Mouse (Mus musculus): ENCODE data around the gene Itga3. TPM values are rescaled to one million over a fixed set of nuclear protein-coding genes. Genes with fewer than 3 reads are reported as not detected.

The Itga3 gene
- polyA plus RNA-seq, 1 experiment from 2014 or later: 16.9 TPM

DNA sequence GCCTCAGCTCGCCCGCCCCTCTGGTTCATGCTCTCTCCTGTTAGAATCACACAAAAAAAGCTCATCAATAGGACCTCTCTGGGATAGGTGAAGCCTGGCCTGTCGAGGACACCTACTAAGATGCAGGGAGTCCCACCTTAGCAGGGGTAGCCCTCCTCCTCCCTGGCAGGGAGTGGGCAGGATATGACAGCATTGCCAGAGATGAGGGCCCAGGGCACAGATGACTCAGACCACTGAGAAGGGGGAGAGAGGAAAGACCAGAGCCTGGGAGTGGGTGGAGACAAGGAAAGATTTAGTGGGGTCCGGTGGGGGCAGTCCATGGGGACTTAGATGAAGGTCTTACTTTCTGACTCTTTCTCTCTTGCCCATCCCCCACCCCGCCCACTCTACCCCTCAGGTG, 9.6 kb upstream of the Itga3 start:
- DNase-seq (ENCODE audit: low spot score) (no peak), ATAC-seq (ENCODE audit: low FRiP score) (no peak)
- Histone ChIP-seq H3K36me3 (replicated peaks; ENCODE audit: control insufficient read depth, insufficient read depth) (no peaks in the 10 kb centered on the region), H3K4me3 (replicated peaks; ENCODE audit: low read length) (no peak overlapping the region), H3K4me2 (replicated peaks) (no peak overlapping the region), H3K4me1 (replicated peaks; ENCODE audit: control insufficient read depth, insufficient read depth, low read length) (0 out of 2 replicates have a peak, but pooled peaks cover 3% of the 10 kb centered on the region), H3K9ac (no peak overlapping the region), H3K27me3 (ENCODE audit: control insufficient read depth, insufficient read depth, low read length) (no peaks in the 10 kb centered on the region), H3K9me3 (ENCODE audit: control insufficient read depth, low read length) (no peaks in the 10 kb centered on the region), H3K27ac (no peak overlapping the region)
- 58% methylated on average over 5 of the region's 5 CpGs for WGBS

DNA sequence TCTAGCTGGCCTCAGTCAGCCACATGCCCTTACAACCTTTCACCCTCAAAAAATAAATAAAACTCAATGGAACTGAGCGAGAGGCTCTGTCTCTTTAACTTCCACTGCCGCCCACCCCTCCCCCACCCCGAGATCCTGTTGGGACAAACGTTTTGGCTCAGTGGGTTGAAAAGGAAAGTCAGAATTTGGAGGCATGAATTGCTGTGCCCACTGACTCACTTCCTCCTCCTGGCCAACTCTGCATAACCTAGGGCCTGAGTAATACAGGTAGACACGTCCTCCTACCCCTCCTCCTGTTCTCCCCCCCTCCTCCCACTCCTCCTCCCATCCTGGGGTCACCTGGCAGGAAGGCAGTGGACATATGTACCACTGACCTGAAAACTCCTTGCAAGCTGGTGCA, 9.1 kb upstream of the Itga3 start:
- DNase-seq (ENCODE audit: low spot score) (no peak), ATAC-seq (ENCODE audit: low FRiP score) (no peak)
- 0 out of 2 replicates have a peak, but pooled peaks cover 3% of the 10 kb centered on the region for H3K4me1 ChIP-seq (replicated peaks; ENCODE audit: control insufficient read depth, insufficient read depth, low read length)

DNA sequence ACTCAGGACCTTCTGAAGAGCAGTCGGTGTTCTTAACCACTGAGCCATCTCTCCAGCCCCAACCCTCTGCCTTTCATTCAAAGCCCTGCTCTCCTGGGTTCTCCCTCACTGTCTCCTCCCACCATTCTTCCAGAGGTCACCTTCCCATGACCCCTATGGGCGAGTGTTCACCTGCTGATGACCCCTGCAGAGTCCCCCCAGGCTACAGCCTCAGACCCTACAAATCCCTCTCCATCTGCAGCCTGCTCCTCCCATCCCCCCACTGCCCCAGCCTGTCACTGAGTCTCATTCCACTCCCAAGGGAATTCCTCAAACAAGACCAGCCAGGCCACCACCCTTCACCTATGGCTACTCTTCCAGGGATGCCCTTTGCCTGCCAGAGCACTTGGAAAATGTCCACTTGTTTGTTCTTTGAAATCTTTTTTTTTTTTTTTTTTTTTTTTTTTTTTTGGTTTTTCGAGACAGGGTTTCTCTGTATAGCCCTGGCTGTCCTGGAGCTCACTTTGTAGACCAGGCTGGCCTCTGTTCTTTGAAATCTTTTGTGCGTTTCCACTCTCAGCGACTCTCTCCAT, 8.3 kb upstream of the Itga3 start:
- H3K4me2 ChIP-seq (replicated peaks): no peak overlapping the region
- 41% methylated on average over 5 of the region's 5 CpGs for WGBS
- ATAC-seq (ENCODE audit: low FRiP score): no peak
- no peaks in the 10 kb centered on the region for H3K9me3 ChIP-seq (ENCODE audit: control insufficient read depth, low read length)
- H3K36me3 ChIP-seq (replicated peaks; ENCODE audit: control insufficient read depth, insufficient read depth): no peaks in the 10 kb centered on the region
- no peak for DNase-seq (ENCODE audit: low spot score)
- no peak overlapping the region for H3K27ac ChIP-seq
- H3K9ac ChIP-seq: no peak overlapping the region
- H3K4me1 ChIP-seq (replicated peaks; ENCODE audit: control insufficient read depth, insufficient read depth, low read length): 0 out of 2 replicates have a peak, but pooled peaks cover 3% of the 10 kb centered on the region
- no peaks in the 10 kb centered on the region for H3K27me3 ChIP-seq (ENCODE audit: control insufficient read depth, insufficient read depth, low read length)
- H3K4me3 ChIP-seq (replicated peaks; ENCODE audit: low read length): no peak overlapping the region

More for the DNA sequence above, 9.1 kb upstream of the Itga3 start:
- Histone ChIP-seq H3K36me3 (replicated peaks; ENCODE audit: control insufficient read depth, insufficient read depth) (no peaks in the 10 kb centered on the region), H3K9me3 (ENCODE audit: control insufficient read depth, low read length) (no peaks in the 10 kb centered on the region), H3K27me3 (ENCODE audit: control insufficient read depth, insufficient read depth, low read length) (no peaks in the 10 kb centered on the region), H3K9ac (no peak overlapping the region), H3K27ac (no peak overlapping the region), H3K4me2 (replicated peaks) (no peak overlapping the region), H3K4me3 (replicated peaks; ENCODE audit: low read length) (no peak overlapping the region)
- WGBS: 12% methylated on average over 5 of the region's 5 CpGs

DNA sequence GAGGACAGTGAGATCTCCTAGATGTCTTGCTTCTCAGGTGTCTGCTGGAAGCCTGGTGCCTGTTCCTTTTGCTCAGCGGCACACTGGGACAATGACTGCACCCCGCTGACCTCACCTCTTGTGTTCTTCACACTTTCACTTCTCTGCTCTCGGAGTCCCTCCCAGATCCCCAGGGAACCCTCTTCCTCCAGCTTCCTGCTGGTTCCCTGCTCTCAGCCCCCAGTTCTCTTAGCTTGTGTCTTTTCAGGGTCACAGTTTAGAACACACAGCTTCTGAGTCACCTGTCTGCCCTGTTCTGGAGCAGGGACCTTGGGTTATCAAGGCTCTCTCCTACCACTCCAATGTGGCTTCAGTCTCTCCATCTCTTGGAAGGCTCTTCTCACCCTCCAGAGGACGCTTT, 7.6 kb upstream of the Itga3 start:
- 29% methylated on average over 4 of the region's 4 CpGs for WGBS
- H3K9me3 ChIP-seq (ENCODE audit: control insufficient read depth, low read length): no peaks in the 10 kb centered on the region
- DNase-seq (ENCODE audit: low spot score) (no peak), ATAC-seq (ENCODE audit: low FRiP score) (no peak)
- H3K4me1 ChIP-seq (replicated peaks; ENCODE audit: control insufficient read depth, insufficient read depth, low read length): 0 out of 2 replicates have a peak, but pooled peaks cover 3% of the 10 kb centered on the region
- no peaks in the 10 kb centered on the region for H3K36me3 ChIP-seq (replicated peaks; ENCODE audit: control insufficient read depth, insufficient read depth)
- no peak overlapping the region for H3K4me2 ChIP-seq (replicated peaks)
- no peaks in the 10 kb centered on the region for H3K27me3 ChIP-seq (ENCODE audit: control insufficient read depth, insufficient read depth, low read length)
- no peak overlapping the region for H3K4me3 ChIP-seq (replicated peaks; ENCODE audit: low read length)
- no peak overlapping the region for H3K27ac ChIP-seq
- H3K9ac ChIP-seq: no peak overlapping the region

DNA sequence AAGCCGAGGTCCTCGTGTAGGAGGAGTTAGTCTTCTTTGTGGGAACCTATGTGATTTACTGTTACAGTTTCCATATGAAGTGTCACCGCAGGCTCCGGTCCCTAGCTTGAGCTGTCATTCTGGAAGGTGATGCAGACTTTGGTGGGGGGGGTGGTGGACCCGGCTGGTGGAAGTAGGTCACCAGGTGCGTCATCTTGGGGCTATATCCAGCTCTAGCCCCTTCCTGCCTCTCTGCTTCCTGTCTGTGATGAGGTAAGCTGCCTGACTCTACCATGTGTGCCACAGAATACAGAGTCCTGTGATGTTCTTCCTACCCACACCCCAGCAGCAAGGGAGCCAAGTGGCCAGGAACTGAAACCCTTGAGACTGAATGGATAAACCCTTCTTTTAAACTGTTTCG, 6.3 kb upstream of the Itga3 start:
- Histone ChIP-seq H3K27ac (no peak overlapping the region), H3K4me2 (replicated peaks) (no peak overlapping the region), H3K27me3 (ENCODE audit: control insufficient read depth, insufficient read depth, low read length) (0 out of 2 replicates have a peak, but pooled peaks cover 9% of the 10 kb centered on the region), H3K4me1 (replicated peaks; ENCODE audit: control insufficient read depth, insufficient read depth, low read length) (0 out of 2 replicates have a peak, but pooled peaks cover 3% of the 10 kb centered on the region), H3K4me3 (replicated peaks; ENCODE audit: low read length) (no peak overlapping the region), H3K36me3 (replicated peaks; ENCODE audit: control insufficient read depth, insufficient read depth) (no peaks in the 10 kb centered on the region), H3K9me3 (ENCODE audit: control insufficient read depth, low read length) (no peaks in the 10 kb centered on the region), H3K9ac (no peak overlapping the region)
- ATAC-seq (ENCODE audit: low FRiP score) (no peak), DNase-seq (ENCODE audit: low spot score) (no peak)
- 91% methylated on average over 7 of the region's 7 CpGs for WGBS

DNA sequence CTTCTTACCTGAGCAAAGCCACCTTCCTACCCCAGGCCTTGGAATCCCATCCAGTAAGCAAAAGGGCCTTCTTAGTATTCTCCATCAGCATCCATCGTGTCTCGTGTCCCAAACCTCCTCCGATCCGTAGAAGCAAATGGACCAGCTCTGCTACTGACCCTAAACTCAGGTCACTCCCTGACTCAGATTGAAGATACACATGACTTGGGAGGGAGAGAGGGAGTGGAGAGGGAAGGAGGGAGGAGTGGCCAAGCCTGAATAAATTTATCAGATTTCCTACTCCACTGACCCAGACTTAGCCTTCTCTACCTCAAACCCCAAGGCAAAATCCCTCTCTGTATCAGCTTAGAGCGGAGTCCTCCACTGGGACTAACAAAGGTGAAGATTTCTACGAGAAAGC, 4.2 kb upstream of the Itga3 start:
- no peak overlapping the region for H3K27ac ChIP-seq
- H3K4me3 ChIP-seq (replicated peaks; ENCODE audit: low read length): no peak overlapping the region
- no peak for ATAC-seq (ENCODE audit: low FRiP score)
- whole genome bisulfite sequencing: 83% methylated on average over 6 of the region's 6 CpGs
- peaks cover 4% of the 10 kb centered on the region; the same call in 1 of the 2 replicates for H3K4me1 ChIP-seq (replicated peaks; ENCODE audit: control insufficient read depth, insufficient read depth, low read length)
- no peak for DNase-seq (ENCODE audit: low spot score)
- no peaks in the 10 kb centered on the region for H3K9me3 ChIP-seq (ENCODE audit: control insufficient read depth, low read length)
- no peaks in the 10 kb centered on the region for H3K36me3 ChIP-seq (replicated peaks; ENCODE audit: control insufficient read depth, insufficient read depth)
- H3K9ac ChIP-seq: no peak overlapping the region
- H3K27me3 ChIP-seq (ENCODE audit: control insufficient read depth, insufficient read depth, low read length): 0 out of 2 replicates have a peak, but pooled peaks cover 11% of the 10 kb centered on the region
- H3K4me2 ChIP-seq (replicated peaks): no peak overlapping the region

DNA sequence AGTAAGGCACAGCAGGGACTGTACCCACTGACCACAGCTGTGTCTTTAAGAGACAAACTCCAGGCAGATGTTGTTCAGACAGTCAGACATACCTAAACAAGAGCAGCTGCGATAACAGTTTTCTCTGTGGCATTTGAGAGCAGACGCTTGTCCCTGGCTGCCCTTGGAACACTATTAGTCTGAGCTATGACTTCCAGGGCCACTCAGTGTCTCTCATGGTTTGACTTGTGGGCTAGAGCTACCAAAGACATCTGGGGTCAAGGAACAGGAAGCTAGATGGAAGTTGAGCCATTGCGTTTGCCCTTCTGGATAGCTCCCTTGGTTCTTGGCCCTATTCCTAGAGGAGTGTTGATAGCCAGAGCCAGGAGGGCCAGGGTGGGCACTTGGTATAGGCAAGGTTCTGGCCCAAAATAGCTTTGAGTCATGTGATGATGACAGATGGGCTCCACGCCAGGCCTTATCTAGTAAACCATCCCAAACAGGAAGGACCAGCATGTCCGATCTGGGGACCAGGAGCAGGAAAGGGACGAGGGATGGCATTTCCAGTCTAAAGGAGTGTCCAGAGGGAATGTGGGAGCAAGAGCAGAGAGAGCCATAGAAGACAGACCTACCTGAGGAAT, 2.8 kb upstream of the Itga3 start:
- H3K36me3 ChIP-seq (replicated peaks; ENCODE audit: control insufficient read depth, insufficient read depth): no peaks in the 10 kb centered on the region
- no peak overlapping the region for H3K4me3 ChIP-seq (replicated peaks; ENCODE audit: low read length)
- no peak overlapping the region for H3K27ac ChIP-seq
- no peak overlapping the region for H3K4me2 ChIP-seq (replicated peaks)
- no peak overlapping the region for H3K9ac ChIP-seq
- no peaks in the 10 kb centered on the region for H3K9me3 ChIP-seq (ENCODE audit: control insufficient read depth, low read length)
- H3K4me1 ChIP-seq (replicated peaks; ENCODE audit: control insufficient read depth, insufficient read depth, low read length): peaks cover 12% of the 10 kb centered on the region
- no peak for DNase-seq (ENCODE audit: low spot score)
- WGBS: 90% methylated on average over 6 of the region's 6 CpGs
- no peak for ATAC-seq (ENCODE audit: low FRiP score)
- H3K27me3 ChIP-seq (ENCODE audit: control insufficient read depth, insufficient read depth, low read length): peaks cover 19% of the 10 kb centered on the region

DNA sequence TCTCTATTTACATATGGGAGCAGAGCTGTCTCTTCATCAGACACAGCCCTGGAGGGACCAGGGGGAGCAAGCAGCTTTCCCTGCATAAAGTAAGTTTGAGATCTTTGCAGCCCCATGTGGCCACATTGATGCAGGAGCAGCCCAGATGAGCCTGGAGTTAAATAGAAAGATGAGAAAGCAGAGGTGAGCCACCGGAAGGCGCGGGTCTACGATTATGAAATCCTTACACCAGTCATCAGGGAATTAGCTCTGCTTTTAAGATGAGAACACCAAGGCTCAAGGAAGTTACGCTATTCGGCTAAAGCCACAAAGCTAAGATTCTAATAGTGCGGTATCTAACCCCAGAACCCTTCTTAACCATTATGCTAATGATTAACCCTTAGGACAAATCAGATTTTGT, 1.4 kb upstream of the Itga3 start:
- Histone ChIP-seq H3K9ac (no peak overlapping the region), H3K4me1 (replicated peaks; ENCODE audit: control insufficient read depth, insufficient read depth, low read length) (peaks cover 12% of the 10 kb centered on the region), H3K4me3 (replicated peaks; ENCODE audit: low read length) (no peak overlapping the region), H3K27ac (no peak overlapping the region), H3K9me3 (ENCODE audit: control insufficient read depth, low read length) (no peaks in the 10 kb centered on the region), H3K27me3 (ENCODE audit: control insufficient read depth, insufficient read depth, low read length) (peaks cover 22% of the 10 kb centered on the region), H3K36me3 (replicated peaks; ENCODE audit: control insufficient read depth, insufficient read depth) (no peaks in the 10 kb centered on the region), H3K4me2 (replicated peaks) (no peak overlapping the region)
- DNase-seq (ENCODE audit: low spot score) (no peak), ATAC-seq (ENCODE audit: low FRiP score) (no peak)
- 60% methylated on average over 7 of the region's 7 CpGs for WGBS

DNA sequence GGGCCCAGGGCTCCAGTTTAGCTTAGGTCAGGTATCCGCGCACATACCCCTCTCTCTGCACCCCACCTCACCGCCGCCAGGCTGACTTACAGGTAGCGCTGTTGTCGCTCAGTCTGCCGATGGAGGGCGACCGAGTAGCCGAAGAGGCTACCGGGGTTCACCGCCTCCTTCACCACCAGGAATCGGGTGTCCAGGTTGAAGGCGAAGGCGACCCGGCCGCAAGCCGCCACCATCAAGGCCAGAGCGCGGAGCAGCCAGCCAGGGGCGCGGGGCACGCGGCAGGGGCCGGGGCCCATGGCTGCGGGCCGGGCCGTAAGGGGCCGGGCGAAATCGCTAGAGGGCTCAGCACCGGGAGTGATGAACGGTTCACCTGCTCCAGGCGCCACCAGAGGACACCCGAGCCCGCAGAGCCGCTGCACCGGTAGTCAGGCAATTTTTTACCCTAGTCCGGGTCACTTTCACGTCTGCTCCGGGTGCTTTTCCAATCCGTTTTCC, 513 bp downstream of the Itga3 start:
- peak overlapping the region; percentile 69 for H3K4me3 ChIP-seq (replicated peaks; ENCODE audit: low read length)
- peak overlapping the region; percentile 82 for H3K4me2 ChIP-seq (replicated peaks)
- peak overlapping the region; percentile 71 for H3K27ac ChIP-seq
- H3K9ac ChIP-seq: peak overlapping the region; percentile 78
- under 1% methylated on average over 41 of the region's 42 CpGs for WGBS
- H3K36me3 ChIP-seq (replicated peaks; ENCODE audit: control insufficient read depth, insufficient read depth): no peaks in the 10 kb centered on the region
- peak; percentile 53; the same call in 1 of the 2 replicates for ATAC-seq (ENCODE audit: low FRiP score)
- DNase-seq (ENCODE audit: low spot score): peak; percentile 66
- peaks cover 12% of the 10 kb centered on the region for H3K4me1 ChIP-seq (replicated peaks; ENCODE audit: control insufficient read depth, insufficient read depth, low read length)
- H3K27me3 ChIP-seq (ENCODE audit: control insufficient read depth, insufficient read depth, low read length): peaks cover 22% of the 10 kb centered on the region
- no peaks in the 10 kb centered on the region for H3K9me3 ChIP-seq (ENCODE audit: control insufficient read depth, low read length)
